Mouse (Mus musculus) megakaryocyte, embryonic 14.5 days (primary cell): Measurements from ENCODE around the gene Cenpb.

Experiments used
- FLI1 ChIP-seq: IDR thresholded peaks from 2 replicates; pipeline ENCODE4 v1.6.1; 2012; ENCODE audit warnings: low read length, inconsistent platforms, mixed read lengths
- GATA1 ChIP-seq: IDR thresholded peaks from 3 replicates; pipeline ENCODE4 v1.6.1; 2012; ENCODE audit warnings: mixed read lengths, low read length, inconsistent platforms, borderline replicate concordance

DNA sequence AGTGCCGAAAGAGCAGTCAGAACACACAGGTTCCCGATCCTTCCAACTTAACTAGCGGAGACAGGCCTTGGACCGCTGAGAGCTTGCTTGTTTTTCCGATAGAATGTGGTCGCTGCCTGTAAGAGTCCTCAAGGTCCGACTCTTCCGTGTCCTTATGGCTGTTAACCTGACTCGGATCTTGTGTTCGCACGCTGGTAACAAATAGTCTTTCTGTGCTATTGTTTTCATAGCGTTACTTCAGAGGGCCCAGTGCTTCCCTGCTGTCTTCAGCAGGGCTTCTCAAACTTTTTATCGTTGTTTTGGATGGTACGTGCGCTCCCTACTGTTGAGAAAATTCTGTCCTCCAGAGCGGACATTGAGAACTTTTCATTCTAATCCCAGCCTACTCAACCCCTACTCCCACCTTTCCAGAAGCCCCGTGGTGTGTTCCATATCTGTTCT lies 19.2 kb downstream of the Cenpb start:
- TF ChIP-seq GATA1 (no peak), FLI1 (no peak)
